Mouse (Mus musculus) kidney, adult 2 months (tissue): ENCODE measurements at regions not wholly inside any gene's neighbourhood (a gene's known extent, or its start where the extent isn't known, plus 50 kb on each side); places are given as distances from the start of the nearest gene placed in this dataset.

Experiments
- DNase-seq: peaks from one replicate; pipeline ENCODE4 v3.0.0; 2021
- H3K27ac ChIP-seq: fragments of 200-500 bp; 2 replicates; pipeline ENCODE4 v1.5.1; 2012; ENCODE audit warnings: low read depth, low read length, control low read depth, inconsistent platforms; ENCODE audit not compliant: insufficient read depth
- H3K27me3 ChIP-seq: fragments of 200-500 bp; replicated peaks from 2 replicates; pipeline ENCODE4 v1.6.1; 2012; ENCODE audit warnings: mild to moderate bottlenecking, moderate library complexity, low read length, inconsistent platforms; ENCODE audit not compliant: control insufficient read depth, insufficient read depth
- H3K36me3 ChIP-seq: fragments of 200-500 bp; 2 replicates; pipeline ENCODE4 v1.6.1; 2012; ENCODE audit warnings: mild to moderate bottlenecking, moderate library complexity, low read length, inconsistent platforms; ENCODE audit not compliant: control insufficient read depth, insufficient read depth
- H3K4me1 ChIP-seq: fragments of 200-500 bp; 2 replicates; pipeline ENCODE4 v1.6.1; 2011; ENCODE audit warnings: low read length; ENCODE audit not compliant: control insufficient read depth, insufficient read depth
- H3K4me3 ChIP-seq: fragments of 200-500 bp; 2 replicates; pipeline ENCODE4 v1.5.1; 2011; ENCODE audit warnings: mild to moderate bottlenecking, low read depth, low read length, control low read depth; ENCODE audit not compliant: insufficient read depth
- CTCF ChIP-seq: fragments of 200-500 bp; conservative IDR thresholded peaks from 2 replicates; pipeline ENCODE4 v1.5.1; 2011; ENCODE audit warnings: low read depth, mild to moderate bottlenecking, control low read depth, low read length, moderate library complexity, mixed read lengths; ENCODE audit not compliant: insufficient read depth, insufficient read length
- POLR2A ChIP-seq: fragments of 200-500 bp; IDR thresholded peaks from one replicate; pipeline ENCODE4 v1.6.1; 2011; ENCODE audit warnings: low read depth, low read length, control low read depth
- WGBS: fragments of 180-500 bp; shearing (Covaris S2); methylation state at CpG from one replicate; pipeline ENCODE4 v1.1.7; 2018; 5-methylcytosine and 5-hydroxymethylcytosine counted together

DNA sequence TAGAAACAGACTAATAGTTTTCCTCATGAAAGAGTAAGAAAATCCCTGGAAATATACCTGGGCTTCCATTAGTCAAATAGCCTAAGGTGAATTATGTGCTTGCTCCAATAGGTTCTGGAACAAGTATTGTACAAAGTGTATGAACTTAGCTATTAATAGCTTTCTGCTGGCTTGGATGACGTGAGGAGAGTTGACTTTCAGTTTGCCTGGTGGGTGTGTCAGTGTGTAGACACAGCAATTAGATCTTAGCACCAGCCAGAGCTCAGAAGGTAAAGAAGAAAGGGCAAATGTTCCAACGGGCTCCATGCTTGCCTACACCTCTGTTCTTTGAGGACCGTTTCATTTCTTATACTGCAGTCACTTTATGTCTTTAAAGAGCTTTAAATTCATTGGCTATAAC lies 654.8 kb upstream of the Mef2c start:
- peak; percentile 50 for DNase-seq

DNA sequence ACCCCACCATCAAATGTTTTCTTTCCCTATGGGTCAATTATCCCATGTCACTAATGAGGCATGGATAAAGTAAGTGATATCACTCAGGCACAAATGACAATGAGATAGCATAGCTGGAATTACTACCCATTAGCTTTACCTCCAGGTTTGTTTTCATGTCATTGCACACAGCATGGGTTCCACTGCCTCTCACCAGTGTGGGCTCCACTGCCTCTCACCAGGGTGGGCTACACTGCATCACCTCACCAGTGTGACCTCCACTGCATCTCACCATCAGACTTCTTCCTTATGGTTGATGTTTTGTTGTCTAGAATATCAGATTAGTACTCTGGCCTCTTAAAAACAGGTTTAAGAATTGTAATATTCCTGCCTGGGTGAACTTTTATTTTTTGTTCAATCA lies 634.0 kb upstream of the Mef2c start:
- TF ChIP-seq POLR2A (no peak), CTCF (no peak)
- Histone ChIP-seq H3K27me3 (no peaks in the 10 kb centered on the region), H3K27ac (no peak overlapping the region), H3K36me3 (no peaks in the 10 kb centered on the region), H3K4me1 (no peaks in the 10 kb centered on the region), H3K4me3 (no peak overlapping the region)
- no peak for DNase-seq

More for the DNA sequence above, 654.8 kb upstream of the Mef2c start:
- no peaks in the 10 kb centered on the region for H3K4me1 ChIP-seq
- H3K4me3 ChIP-seq: no peak overlapping the region
- TF ChIP-seq CTCF (no peak), POLR2A (no peak)
- 36% methylated on average over 3 of the region's 3 CpGs for WGBS
- no peaks in the 10 kb centered on the region for H3K36me3 ChIP-seq
- no peaks in the 10 kb centered on the region for H3K27me3 ChIP-seq
- H3K27ac ChIP-seq: no peak overlapping the region

DNA sequence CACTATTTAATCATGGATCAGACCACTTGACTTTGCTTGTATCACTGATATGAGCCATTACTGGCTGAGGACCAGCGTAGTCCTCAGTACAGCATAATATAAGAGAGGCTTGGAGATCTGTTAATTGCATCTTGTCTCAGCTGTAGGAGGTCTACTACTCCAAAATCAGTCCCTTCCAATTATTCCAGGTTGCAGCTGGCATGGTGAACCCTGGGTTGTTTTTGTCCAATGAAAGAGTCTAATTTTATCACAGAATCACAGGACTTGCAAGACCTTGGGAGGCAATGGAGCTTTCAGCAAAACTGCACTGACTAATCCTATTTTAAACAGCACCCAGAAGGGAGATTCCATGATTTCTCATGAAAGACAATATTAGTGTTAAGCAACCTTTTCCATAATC lies 629.7 kb upstream of the Mef2c start:
- 90% methylated on average over 1 of the region's 1 CpGs for WGBS
- TF ChIP-seq POLR2A (no peak), CTCF (no peak)
- DNase-seq: no peak

DNA sequence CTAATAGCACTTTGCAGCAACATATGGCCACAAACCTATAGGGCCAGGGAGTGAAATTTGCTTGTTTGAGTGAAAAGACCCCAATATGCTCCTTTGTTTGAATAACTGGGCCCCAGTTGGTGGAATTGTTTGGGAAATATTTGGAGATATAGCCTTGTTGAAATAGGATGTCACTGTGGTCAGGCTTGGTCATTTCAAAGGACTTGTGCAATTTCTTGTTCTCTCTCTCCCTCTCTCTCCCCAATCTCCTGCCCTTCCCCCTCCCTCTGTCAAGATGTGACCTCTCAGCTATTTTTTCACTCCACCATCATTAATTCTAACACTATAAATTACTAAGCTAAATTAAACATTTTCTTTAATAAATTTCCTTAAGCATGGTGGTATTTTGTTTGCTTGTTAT lies 620.5 kb upstream of the Mef2c start:
- DNase-seq: no peak
- Histone ChIP-seq H3K4me3 (no peak overlapping the region), H3K27ac (no peak overlapping the region), H3K27me3 (no peaks in the 10 kb centered on the region), H3K4me1 (no peaks in the 10 kb centered on the region), H3K36me3 (no peaks in the 10 kb centered on the region)
- TF ChIP-seq CTCF (no peak), POLR2A (no peak)

More for the DNA sequence above, 629.7 kb upstream of the Mef2c start:
- Histone ChIP-seq H3K4me1 (no peaks in the 10 kb centered on the region), H3K27ac (no peak overlapping the region), H3K27me3 (no peaks in the 10 kb centered on the region), H3K36me3 (no peaks in the 10 kb centered on the region), H3K4me3 (no peak overlapping the region)

DNA sequence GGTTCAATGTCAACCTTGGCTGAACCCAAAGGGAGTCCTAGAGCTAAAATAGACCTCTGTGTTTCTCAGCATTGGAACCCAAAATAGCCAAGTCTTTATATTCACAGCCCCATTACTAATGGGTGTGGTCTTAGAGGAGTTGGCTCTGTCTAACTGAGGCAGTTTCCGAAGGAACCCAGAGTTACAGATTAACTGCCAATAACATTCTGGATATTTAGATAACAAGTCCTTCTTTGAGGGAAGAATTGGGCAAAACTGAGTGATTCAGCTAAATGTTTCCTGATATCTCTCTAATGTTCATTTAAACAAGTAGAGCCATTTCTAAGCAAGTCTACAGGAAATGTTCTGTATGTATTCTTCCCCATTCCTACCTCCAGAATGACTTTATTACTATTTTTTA lies 615.1 kb upstream of the Mef2c start:
- TF ChIP-seq POLR2A (no peak), CTCF (no peak)
- DNase-seq: no peak
- Histone ChIP-seq H3K27ac (no peak overlapping the region), H3K27me3 (no peaks in the 10 kb centered on the region), H3K4me1 (no peaks in the 10 kb centered on the region), H3K4me3 (no peak overlapping the region), H3K36me3 (no peaks in the 10 kb centered on the region)
- WGBS: 83% methylated on average over 1 of the region's 1 CpGs

DNA sequence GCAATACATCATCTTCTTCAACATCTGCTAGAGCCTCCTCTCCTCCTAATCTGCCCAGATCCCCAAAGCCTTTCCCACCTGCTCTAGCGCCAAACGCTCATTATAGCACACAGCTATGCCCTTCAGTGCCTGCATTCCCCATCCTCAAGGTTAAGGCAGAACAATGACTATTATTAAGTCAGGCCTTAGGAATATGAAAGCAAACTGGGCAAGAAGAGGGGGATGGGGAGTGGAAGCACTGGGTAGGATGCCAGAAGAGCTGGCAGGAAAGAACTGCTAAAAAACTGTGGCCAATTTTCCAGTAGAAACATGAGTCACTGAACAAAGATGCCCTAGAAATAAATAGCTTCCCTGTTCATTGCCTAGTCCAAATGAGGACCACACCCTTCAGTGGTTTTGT lies 611.1 kb upstream of the Mef2c start:
- H3K27ac ChIP-seq: no peak overlapping the region
- WGBS: 70% methylated on average over 2 of the region's 2 CpGs
- DNase-seq: peak; percentile 48
- H3K4me1 ChIP-seq: no peaks in the 10 kb centered on the region
- no peak for TF ChIP-seq CTCF
- TF ChIP-seq POLR2A: no peak
- no peaks in the 10 kb centered on the region for H3K27me3 ChIP-seq
- no peak overlapping the region for H3K4me3 ChIP-seq
- H3K36me3 ChIP-seq: no peaks in the 10 kb centered on the region

DNA sequence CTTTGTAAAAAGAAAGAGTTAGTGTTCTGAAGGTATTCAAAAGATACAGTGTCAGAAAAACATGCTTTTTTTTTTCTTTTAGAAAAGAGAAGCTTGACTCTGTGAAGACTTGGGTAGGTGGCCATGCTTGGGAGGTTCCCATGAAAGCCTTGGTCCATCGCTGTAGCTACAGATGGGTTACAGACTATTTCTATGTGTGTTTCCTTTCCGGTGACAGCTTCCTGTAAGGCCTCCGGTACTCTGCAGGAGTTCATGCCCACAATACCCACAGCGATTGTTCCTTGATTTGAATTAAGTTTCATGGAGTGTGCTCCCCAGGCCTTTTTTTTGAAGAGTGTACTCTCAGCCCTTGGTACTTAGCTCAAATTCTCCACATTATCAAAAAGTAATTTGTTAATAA lies 604.1 kb upstream of the Mef2c start:
- no peak for TF ChIP-seq CTCF
- TF ChIP-seq POLR2A: no peak
- H3K36me3 ChIP-seq: no peaks in the 10 kb centered on the region
- DNase-seq: no peak
- no peak overlapping the region for H3K27ac ChIP-seq
- H3K4me1 ChIP-seq: no peaks in the 10 kb centered on the region
- 58% methylated on average over 4 of the region's 4 CpGs for WGBS
- no peak overlapping the region for H3K4me3 ChIP-seq
- H3K27me3 ChIP-seq: no peaks in the 10 kb centered on the region

DNA sequence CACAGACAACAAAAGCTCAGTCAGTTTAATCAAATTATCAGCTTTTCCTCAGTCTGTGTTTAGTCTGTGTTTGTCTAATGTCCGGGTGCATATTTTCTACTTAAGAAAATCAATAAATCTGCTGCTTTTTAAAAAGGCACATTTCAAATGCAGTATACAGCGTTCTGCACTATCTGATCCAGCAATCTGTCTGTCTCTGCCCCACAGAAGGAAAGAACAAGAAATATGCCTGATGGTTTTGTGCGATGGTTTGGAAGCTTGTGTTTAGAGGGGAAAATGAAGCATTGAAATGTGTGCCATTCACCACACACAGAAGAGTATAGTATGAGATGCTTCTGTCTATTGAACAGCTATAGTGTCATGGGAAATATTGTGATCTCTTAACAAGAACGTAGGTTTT lies 601.7 kb upstream of the Mef2c start:
- 70% methylated on average over 4 of the region's 4 CpGs for WGBS

More for the DNA sequence above, 601.7 kb upstream of the Mef2c start:
- Histone ChIP-seq H3K36me3 (no peaks in the 10 kb centered on the region), H3K27me3 (no peaks in the 10 kb centered on the region), H3K4me3 (no peak overlapping the region), H3K27ac (no peak overlapping the region), H3K4me1 (no peaks in the 10 kb centered on the region)
- TF ChIP-seq POLR2A: no peak
- TF ChIP-seq CTCF: no peak
- DNase-seq: no peak
